Mouse (Mus musculus): ENCODE measurements at regions not wholly inside any gene's neighbourhood (a gene's known extent, or its start where the extent isn't known, plus 50 kb on each side); places are given as distances from the start of the nearest gene placed in this dataset.

GRCm38 (mm10) chr11:19456577-19456976 lies 437.8 kb upstream of the Meis1 start:
- DNase-seq (ENCODE audit: low read depth, low spot score) = no peak

- peak; percentile 2 for DNase-seq (ENCODE audit: low read depth, low spot score)
These were observed 445.1 kb upstream of the Meis1 start for GRCm38 (mm10) chr11:19463730-19464358.

- no peak for DNase-seq (ENCODE audit: low read depth, low spot score)
These were observed 449.6 kb upstream of the Meis1 start for GRCm38 (mm10) chr11:19468373-19468772.

GRCm38 (mm10) chr11:19468803-19469202 lies 450.0 kb upstream of the Meis1 start:
- no peak for DNase-seq (ENCODE audit: low read depth, low spot score)

GRCm38 (mm10) chr11:19470648-19471341 lies 452.0 kb upstream of the Meis1 start:
- no peak for DNase-seq (ENCODE audit: low read depth, low spot score)

GRCm38 (mm10) chr11:19475068-19475786 lies 448.9 kb upstream of the Spred2 start:
- DNase-seq (ENCODE audit: low read depth, low spot score) = no peak

GRCm38 (mm10) chr11:19493089-19493756 lies 431.0 kb upstream of the Spred2 start:
- DNase-seq (ENCODE audit: low read depth, low spot score) = no peak

GRCm38 (mm10) chr11:19521721-19522120 lies 402.5 kb upstream of the Spred2 start:
- DNase-seq (ENCODE audit: low read depth, low spot score) = no peak

- DNase-seq (ENCODE audit: low read depth, low spot score) = no peak
These were observed 400.2 kb upstream of the Spred2 start for GRCm38 (mm10) chr11:19523853-19524487.

- no peak for DNase-seq (ENCODE audit: low read depth, low spot score)
These were observed 395.0 kb upstream of the Spred2 start for GRCm38 (mm10) chr11:19529126-19529525.

GRCm38 (mm10) chr11:19530652-19531051 lies 393.5 kb upstream of the Spred2 start:
- DNase-seq (ENCODE audit: low read depth, low spot score) = no peak

GRCm38 (mm10) chr11:19531255-19532003 lies 392.7 kb upstream of the Spred2 start:
- no peak for DNase-seq (ENCODE audit: low read depth, low spot score)

GRCm38 (mm10) chr11:19532867-19533266 lies 391.3 kb upstream of the Spred2 start:
- no peak for DNase-seq (ENCODE audit: low read depth, low spot score)

- DNase-seq (ENCODE audit: low read depth, low spot score) = peak; percentile 19
These were observed 390.5 kb upstream of the Spred2 start for GRCm38 (mm10) chr11:19533701-19534100.

- DNase-seq (ENCODE audit: low read depth, low spot score) = no peak
These were observed 389.0 kb upstream of the Spred2 start for GRCm38 (mm10) chr11:19535215-19535614.

- DNase-seq (ENCODE audit: low read depth, low spot score) = no peak
These were observed 377.9 kb upstream of the Spred2 start for GRCm38 (mm10) chr11:19546226-19546625.

- DNase-seq (ENCODE audit: low read depth, low spot score) = peak; percentile 10
These were observed 369.7 kb upstream of the Spred2 start for GRCm38 (mm10) chr11:19554316-19554946.

- DNase-seq (ENCODE audit: low read depth, low spot score) = peak; percentile 5
These were observed 369.0 kb upstream of the Spred2 start for GRCm38 (mm10) chr11:19554947-19555770.

- DNase-seq (ENCODE audit: low read depth, low spot score) = peak; percentile 19
These were observed 363.7 kb upstream of the Spred2 start for GRCm38 (mm10) chr11:19560452-19560851.

- no peak for DNase-seq (ENCODE audit: low read depth, low spot score)
These were observed 361.5 kb upstream of the Spred2 start for GRCm38 (mm10) chr11:19562668-19563067.
